ENCODE assay signal across 20 mouse cellular contexts in the genomic region with DNA sequence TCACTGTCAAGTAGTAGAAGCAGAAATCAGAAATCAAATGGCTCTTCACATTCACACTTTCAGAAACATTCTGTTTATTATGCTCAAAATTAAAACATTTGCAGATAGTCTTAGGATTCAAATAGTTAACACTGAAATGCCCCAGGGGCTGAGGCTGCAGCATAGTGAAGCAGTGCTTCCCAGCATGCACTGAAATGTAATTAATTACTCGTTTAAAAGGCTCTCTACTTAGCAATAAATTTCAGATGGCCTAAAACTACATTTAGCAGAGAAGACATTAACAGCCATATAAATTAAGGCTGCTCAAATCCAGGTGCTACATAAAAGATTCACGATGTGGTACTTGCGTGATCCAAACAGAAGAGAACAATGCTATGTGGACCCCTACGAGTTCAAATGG.
DNase-seq lines count a peak whose midpoint lies in the region; ATAC-seq and TF ChIP-seq lines count a peak whose summit lies in the region.
"Had no signal": no experiment of that assay in that cellular context is flagged by ENCODE, and none has a peak within 500 bp of the region (broad histone marks: within the 10 kb centered on the region; RNA-seq: fewer than 3 reads in every experiment).

No protein-coding gene starts in this region.

- H3K27ac ChIP-seq in hindbrain, embryonic 15.5 days (replicated peaks): 0 out of 2 replicates have a peak overlapping the region, but pooled peaks have one; percentile 16
- H3K27ac ChIP-seq in hindbrain, embryonic 11.5 days (ENCODE audit: low read depth, low read length): no peak overlapping the region
- H3K27ac ChIP-seq in kidney, postnatal 0 days: no peak overlapping the region
- H3K27ac ChIP-seq in neural tube, embryonic 12.5 days: no peak overlapping the region
- peak overlapping the region; percentile 45; the same call in 1 of the 2 replicates for H3K27ac ChIP-seq in neural tube, embryonic 15.5 days (replicated peaks)
- H3K27ac ChIP-seq: embryonic facial prominence, embryonic 12.5 days; gastrocnemius, adult 2 months; intestine, embryonic 15.5 days had no signal

- H3K9ac ChIP-seq in hindbrain, embryonic 15.5 days: no peak overlapping the region
- H3K9ac ChIP-seq in hindbrain, embryonic 11.5 days (ENCODE audit: low read depth, low read length): no peak overlapping the region
- no peak overlapping the region for H3K9ac ChIP-seq in kidney, postnatal 0 days (ENCODE audit: low read depth, low read length)
- no peak overlapping the region for H3K9ac ChIP-seq in neural tube, embryonic 12.5 days
- H3K9ac ChIP-seq in neural tube, embryonic 15.5 days (replicated peaks): no peak overlapping the region
- H3K9ac ChIP-seq: embryonic facial prominence, embryonic 12.5 days; heart, embryonic 12.5 days; intestine, embryonic 15.5 days had no signal

- H3K36me3 ChIP-seq in hindbrain, embryonic 15.5 days: no peaks in the 10 kb centered on the region
- H3K36me3 ChIP-seq in hindbrain, embryonic 11.5 days (ENCODE audit: control insufficient read depth, insufficient read depth, low read length): no peaks in the 10 kb centered on the region
- H3K36me3 ChIP-seq in kidney, postnatal 0 days (ENCODE audit: insufficient read depth, low read length): no peaks in the 10 kb centered on the region
- no peaks in the 10 kb centered on the region for H3K36me3 ChIP-seq in neural tube, embryonic 12.5 days
- H3K36me3 ChIP-seq in neural tube, embryonic 15.5 days: no peaks in the 10 kb centered on the region
- H3K36me3 ChIP-seq: embryonic facial prominence, embryonic 12.5 days; heart, embryonic 12.5 days; intestine, embryonic 15.5 days had no signal

- no peak for TF ChIP-seq CTCF in kidney, postnatal 0 days (IDR thresholded peaks at IDR 0.05; ENCODE audit: low read depth)

- no peak overlapping the region for H3K4me2 ChIP-seq in hindbrain, embryonic 15.5 days
- H3K4me2 ChIP-seq in hindbrain, embryonic 11.5 days (replicated peaks; ENCODE audit: low read depth, low read length): no peak overlapping the region
- H3K4me2 ChIP-seq in kidney, postnatal 0 days (ENCODE audit: low read length): no peak overlapping the region
- H3K4me2 ChIP-seq in neural tube, embryonic 12.5 days (replicated peaks): no peak overlapping the region
- H3K4me2 ChIP-seq in neural tube, embryonic 15.5 days: peak overlapping the region; percentile 36
- H3K4me2 ChIP-seq: embryonic facial prominence, embryonic 12.5 days; heart, embryonic 12.5 days; intestine, embryonic 15.5 days had no signal

- H3K9me3 ChIP-seq in hindbrain, embryonic 15.5 days: no peaks in the 10 kb centered on the region
- no peaks in the 10 kb centered on the region for H3K9me3 ChIP-seq in hindbrain, embryonic 11.5 days (ENCODE audit: control insufficient read depth, low read length)
- no peaks in the 10 kb centered on the region for H3K9me3 ChIP-seq in kidney, postnatal 0 days (replicated peaks; ENCODE audit: low read length)
- H3K9me3 ChIP-seq in neural tube, embryonic 12.5 days: no peaks in the 10 kb centered on the region
- no peaks in the 10 kb centered on the region for H3K9me3 ChIP-seq in neural tube, embryonic 15.5 days (replicated peaks)
- H3K9me3 ChIP-seq: embryonic facial prominence, embryonic 12.5 days; heart, embryonic 12.5 days; intestine, embryonic 15.5 days had no signal

- no peak for ATAC-seq in hindbrain, embryonic 15.5 days (ENCODE audit: low FRiP score, low read depth)
- ATAC-seq in hindbrain, embryonic 11.5 days (ENCODE audit: low FRiP score): no peak
- ATAC-seq in kidney, postnatal 0 days (replicated peaks; ENCODE audit: low FRiP score, low read depth): no peak
- peak; percentile 56; the same call in 1 of the 2 replicates for ATAC-seq in neural tube, embryonic 12.5 days (ENCODE audit: low FRiP score, low read depth)
- ATAC-seq in neural tube, embryonic 15.5 days (ENCODE audit: low FRiP score): peak; percentile 74; the same call in 1 of the 2 replicates
- ATAC-seq: forebrain, embryonic 16.5 days; intestine, embryonic 15.5 days; Patski had no signal

- H3K27me3 ChIP-seq in hindbrain, embryonic 15.5 days: no peaks in the 10 kb centered on the region
- H3K27me3 ChIP-seq in hindbrain, embryonic 11.5 days (ENCODE audit: control insufficient read depth, insufficient read depth, low read length): no peaks in the 10 kb centered on the region
- H3K27me3 ChIP-seq in kidney, postnatal 0 days (ENCODE audit: insufficient read depth, low read length): no peaks in the 10 kb centered on the region
- H3K27me3 ChIP-seq in neural tube, embryonic 12.5 days (replicated peaks): no peaks in the 10 kb centered on the region
- H3K27me3 ChIP-seq in neural tube, embryonic 15.5 days (replicated peaks): no peaks in the 10 kb centered on the region
- H3K27me3 ChIP-seq: CH12.LX; embryonic facial prominence, embryonic 12.5 days; heart, embryonic 12.5 days; intestine, embryonic 15.5 days; Patski had no signal

- H3K4me1 ChIP-seq in hindbrain, embryonic 15.5 days (replicated peaks): peaks cover 7% of the 10 kb centered on the region
- H3K4me1 ChIP-seq in hindbrain, embryonic 11.5 days (replicated peaks; ENCODE audit: control insufficient read depth, insufficient read depth, low read length): no peaks in the 10 kb centered on the region
- H3K4me1 ChIP-seq in kidney, postnatal 0 days (replicated peaks; ENCODE audit: insufficient read depth, low read length): no peaks in the 10 kb centered on the region
- H3K4me1 ChIP-seq in neural tube, embryonic 12.5 days: peaks cover 6% of the 10 kb centered on the region; the same call in 1 of the 2 replicates
- peaks cover 9% of the 10 kb centered on the region for H3K4me1 ChIP-seq in neural tube, embryonic 15.5 days
- H3K4me1 ChIP-seq: embryonic facial prominence, embryonic 12.5 days; intestine, embryonic 15.5 days had no signal

- WGBS in hindbrain, embryonic 15.5 days: 55% methylated on average over 4 of the region's 4 CpGs
- WGBS in hindbrain, embryonic 11.5 days: 85% methylated on average over 4 of the region's 4 CpGs
- WGBS in kidney, postnatal 0 days: 25% methylated on average over 4 of the region's 4 CpGs
- 46% methylated on average over 4 of the region's 4 CpGs for WGBS in neural tube, embryonic 12.5 days
- 21% methylated on average over 4 of the region's 4 CpGs for WGBS in neural tube, embryonic 15.5 days

- H3K4me3 ChIP-seq in hindbrain, embryonic 15.5 days: no peak overlapping the region
- no peak overlapping the region for H3K4me3 ChIP-seq in hindbrain, embryonic 11.5 days (ENCODE audit: low read depth, low read length)
- H3K4me3 ChIP-seq in kidney, postnatal 0 days (replicated peaks; ENCODE audit: low read depth, low read length): no peak overlapping the region
- H3K4me3 ChIP-seq in neural tube, embryonic 12.5 days: no peak overlapping the region
- H3K4me3 ChIP-seq in neural tube, embryonic 15.5 days (replicated peaks): no peak overlapping the region
- H3K4me3 ChIP-seq: embryonic facial prominence, embryonic 12.5 days; gastrocnemius, adult 2 months; heart, embryonic 12.5 days; intestine, embryonic 15.5 days had no signal

- DNase-seq in hindbrain, embryonic 11.5 days (ENCODE audit: low spot score): no peak
- DNase-seq in kidney, postnatal 0 days (ENCODE audit: low spot score): peak; percentile 44
- DNase-seq in kidney, postnatal 36 days: no peak
- DNase-seq in neural tube, embryonic 10.5 days (ENCODE audit: extremely low spot score, low spot score): no peak
- no peak for DNase-seq in adrenal gland, postnatal 14 days
- DNase-seq: adrenal gland, adult 8-10 months; cerebellum, adult 11-12 months; cerebellum, adult 9-10 months; cerebellum, postnatal 25 days; gastrocnemius, adult 2 months; gastrocnemius, postnatal 25 days had no signal

Comparison
In these comparisons a context has a peak if more than half of its experiments do, and no peak if none do; other contexts are left out.
1. H3K27ac ChIP-seq: peak in hindbrain, embryonic 15.5 days (single experiment) and neural tube, embryonic 15.5 days (single experiment); none in hindbrain, embryonic 11.5 days (single experiment), kidney, postnatal 0 days (single experiment) and neural tube, embryonic 12.5 days (single experiment).
2. ATAC-seq: peak in neural tube, embryonic 12.5 days (single experiment) and neural tube, embryonic 15.5 days (single experiment); none in hindbrain, embryonic 15.5 days (single experiment), hindbrain, embryonic 11.5 days (single experiment) and kidney, postnatal 0 days (single experiment).